Mouse (Mus musculus): ENCODE data around the gene Tango6. TPM values are rescaled to one million over a fixed set of nuclear protein-coding genes. Genes with fewer than 3 reads are reported as not detected.

Tango6 gene
- polyA plus RNA-seq, 1 experiment from 2014 or later: 12.3 TPM

- no peak for ATAC-seq (replicated peaks; ENCODE audit: low FRiP score)
- WGBS: 80% methylated on average over 9 of the region's 9 CpGs
- Histone ChIP-seq H3K4me3 (replicated peaks) (no peak overlapping the region), H3K27me3 (no peaks in the 10 kb centered on the region), H3K9ac (no peak overlapping the region), H3K36me3 (peaks cover 45% of the 10 kb centered on the region), H3K4me2 (no peak overlapping the region), H3K9me3 (replicated peaks) (no peaks in the 10 kb centered on the region), H3K4me1 (0 out of 2 replicates have a peak, but pooled peaks cover 4% of the 10 kb centered on the region), H3K27ac (peak overlapping the region; percentile 82)
Observed at GRCm38 (mm10) chr8:106704199-106704900, 21.5 kb downstream of the Tango6 start.

DNA sequence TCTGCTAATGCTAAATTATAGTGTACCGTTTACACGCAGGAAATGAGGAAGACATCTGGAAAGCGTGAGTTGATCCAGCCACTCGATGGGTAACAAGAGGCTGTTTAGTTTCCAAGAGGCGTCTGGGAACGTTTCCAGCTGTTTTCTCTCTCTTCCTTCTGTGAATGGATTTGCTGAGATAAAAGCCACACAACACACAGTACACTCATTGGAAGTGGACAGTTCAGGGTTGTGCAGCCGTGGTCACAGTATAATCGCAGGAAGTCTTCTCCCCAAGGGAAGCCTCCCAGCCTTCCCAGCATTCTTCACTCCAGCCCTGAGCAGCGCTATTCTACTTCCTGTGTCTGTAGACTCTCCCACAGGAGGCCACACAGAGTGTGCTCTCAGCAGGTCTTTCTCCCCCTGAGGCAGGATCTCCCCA lies 22.0 kb downstream of the Tango6 start:
- H3K9ac ChIP-seq: no peak overlapping the region
- 52% methylated on average over 9 of the region's 9 CpGs for WGBS
- H3K27ac ChIP-seq: peak overlapping the region; percentile 82
- peaks cover 41% of the 10 kb centered on the region for H3K36me3 ChIP-seq
- no peak overlapping the region for H3K4me2 ChIP-seq
- no peaks in the 10 kb centered on the region for H3K9me3 ChIP-seq (replicated peaks)
- H3K4me1 ChIP-seq: 0 out of 2 replicates have a peak, but pooled peaks cover 4% of the 10 kb centered on the region
- no peak overlapping the region for H3K4me3 ChIP-seq (replicated peaks)
- ATAC-seq (replicated peaks; ENCODE audit: low FRiP score): peak; percentile 54
- H3K27me3 ChIP-seq: no peaks in the 10 kb centered on the region

- Histone ChIP-seq H3K9me3 (replicated peaks) (no peaks in the 10 kb centered on the region), H3K9ac (no peak overlapping the region), H3K4me3 (replicated peaks) (no peak overlapping the region), H3K36me3 (peaks cover 32% of the 10 kb centered on the region), H3K27ac (peak overlapping the region; percentile 82), H3K4me2 (no peak overlapping the region), H3K4me1 (0 out of 2 replicates have a peak, but pooled peaks cover 4% of the 10 kb centered on the region), H3K27me3 (no peaks in the 10 kb centered on the region)
- WGBS: 68% methylated on average over 6 of the region's 6 CpGs
- no peak for ATAC-seq (replicated peaks; ENCODE audit: low FRiP score)
Observed at GRCm38 (mm10) chr8:106706194-106706593, 23.3 kb downstream of the Tango6 start.

GRCm38 (mm10) chr8:106710002-106710401 lies 27.1 kb downstream of the Tango6 start:
- Histone ChIP-seq H3K4me1 (0 out of 2 replicates have a peak, but pooled peaks cover 4% of the 10 kb centered on the region), H3K36me3 (peaks cover 14% of the 10 kb centered on the region), H3K4me2 (no peak overlapping the region), H3K27me3 (no peaks in the 10 kb centered on the region), H3K9me3 (replicated peaks) (no peaks in the 10 kb centered on the region), H3K9ac (no peak overlapping the region), H3K4me3 (replicated peaks) (no peak overlapping the region), H3K27ac (no peak overlapping the region)
- no peak for ATAC-seq (replicated peaks; ENCODE audit: low FRiP score)
- WGBS: 94% methylated on average over 2 of the region's 2 CpGs

DNA sequence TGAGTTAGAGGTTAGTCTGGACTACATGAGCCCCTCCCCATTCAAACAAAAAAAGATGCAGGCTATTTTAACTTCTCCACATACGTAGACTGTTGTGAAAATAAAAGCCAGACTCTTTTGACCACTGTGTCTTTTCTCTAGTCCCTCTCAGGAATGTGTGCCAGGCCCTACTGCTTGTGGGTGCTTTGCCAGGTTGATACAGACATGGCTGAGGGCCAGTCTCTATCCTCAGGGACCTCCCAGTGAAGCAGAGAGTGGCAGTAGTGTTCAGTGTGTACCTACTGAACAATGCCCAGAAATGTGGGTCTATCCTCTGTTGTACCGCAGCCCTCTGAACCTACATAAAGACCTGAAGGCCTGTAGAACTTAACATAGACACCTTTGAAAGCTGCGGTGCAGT lies 29.6 kb downstream of the Tango6 start:
- Histone ChIP-seq H3K27me3 (no peaks in the 10 kb centered on the region), H3K27ac (no peak overlapping the region), H3K9ac (no peak overlapping the region), H3K9me3 (replicated peaks) (no peaks in the 10 kb centered on the region), H3K36me3 (peaks cover 10% of the 10 kb centered on the region), H3K4me3 (replicated peaks) (no peak overlapping the region), H3K4me2 (no peak overlapping the region), H3K4me1 (no peaks in the 10 kb centered on the region)
- no peak for ATAC-seq (replicated peaks; ENCODE audit: low FRiP score)
- WGBS: 93% methylated on average over 3 of the region's 3 CpGs

DNA sequence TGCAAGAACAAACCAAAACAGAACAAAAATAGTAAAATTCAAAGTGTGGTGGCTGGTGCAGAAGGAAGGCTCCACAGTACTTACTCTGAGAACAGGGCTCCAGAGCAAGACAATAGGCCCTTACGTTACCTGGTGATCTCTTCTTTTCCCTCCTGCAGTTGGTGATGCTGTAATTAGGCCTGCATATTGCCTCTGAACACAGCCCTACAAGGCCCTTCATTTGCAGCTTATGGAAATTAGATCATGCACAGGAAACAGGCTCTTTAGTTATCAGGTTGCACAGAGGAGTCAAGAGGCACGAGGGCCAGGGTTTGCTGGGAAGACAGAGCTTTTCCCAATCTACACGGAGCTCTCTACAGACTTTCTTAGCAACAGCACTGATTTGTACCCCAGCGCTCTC lies 31.4 kb downstream of the Tango6 start:
- no peak for ATAC-seq (replicated peaks; ENCODE audit: low FRiP score)
- peaks cover 10% of the 10 kb centered on the region for H3K36me3 ChIP-seq
- WGBS: 74% methylated on average over 4 of the region's 4 CpGs

GRCm38 (mm10) chr8:106718091-106718500 lies 35.2 kb downstream of the Tango6 start:
- Histone ChIP-seq H3K4me3 (replicated peaks) (no peak overlapping the region), H3K9me3 (replicated peaks) (no peaks in the 10 kb centered on the region), H3K27ac (no peak overlapping the region), H3K4me2 (peak overlapping the region; percentile 43; the same call in 1 of the 2 replicates), H3K36me3 (peaks cover 12% of the 10 kb centered on the region), H3K9ac (no peak overlapping the region), H3K27me3 (no peaks in the 10 kb centered on the region), H3K4me1 (peaks cover 7% of the 10 kb centered on the region)
- 9% methylated on average over 17 of the region's 17 CpGs for WGBS
- ATAC-seq (replicated peaks; ENCODE audit: low FRiP score): peak; percentile 74

More for the DNA sequence above, 31.4 kb downstream of the Tango6 start:
- Histone ChIP-seq H3K4me2 (no peak overlapping the region), H3K27me3 (no peaks in the 10 kb centered on the region), H3K9me3 (replicated peaks) (no peaks in the 10 kb centered on the region), H3K4me3 (replicated peaks) (no peak overlapping the region), H3K27ac (no peak overlapping the region), H3K9ac (no peak overlapping the region), H3K4me1 (peaks cover 7% of the 10 kb centered on the region; the same call in 1 of the 2 replicates)

DNA sequence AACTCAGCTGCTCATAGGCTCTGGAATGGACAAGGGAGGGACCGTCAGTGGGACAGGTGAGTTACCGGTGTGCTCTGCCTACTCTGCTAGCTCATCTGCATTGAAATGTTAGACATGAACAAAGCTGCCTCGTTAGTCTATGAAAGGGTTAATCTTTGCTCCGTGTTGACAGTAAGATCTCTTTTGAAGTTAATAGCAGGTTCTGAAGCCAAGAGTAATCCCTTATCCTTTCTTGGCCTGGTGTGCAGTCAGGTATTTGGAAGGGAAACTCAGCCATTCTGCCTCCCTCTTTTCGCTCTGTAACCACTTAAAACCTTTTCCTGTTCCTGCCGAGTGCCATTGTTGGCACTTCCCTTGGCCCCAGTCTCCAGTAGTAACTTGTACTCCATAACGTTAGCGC lies 38.1 kb downstream of the Tango6 start:
- H3K4me3 ChIP-seq (replicated peaks): no peak overlapping the region
- H3K4me2 ChIP-seq: no peak overlapping the region
- no peaks in the 10 kb centered on the region for H3K9me3 ChIP-seq (replicated peaks)
- no peak overlapping the region for H3K9ac ChIP-seq
- peaks cover 7% of the 10 kb centered on the region for H3K4me1 ChIP-seq
- H3K36me3 ChIP-seq: peaks cover 25% of the 10 kb centered on the region
- H3K27me3 ChIP-seq: no peaks in the 10 kb centered on the region
- WGBS: 76% methylated on average over 8 of the region's 8 CpGs
- no peak for ATAC-seq (replicated peaks; ENCODE audit: low FRiP score)
- peak overlapping the region; percentile 63 for H3K27ac ChIP-seq

GRCm38 (mm10) chr8:106722453-106722852 lies 39.6 kb downstream of the Tango6 start:
- Histone ChIP-seq H3K9me3 (replicated peaks) (no peaks in the 10 kb centered on the region), H3K4me1 (peaks cover 11% of the 10 kb centered on the region), H3K9ac (no peak overlapping the region), H3K27ac (peak overlapping the region; percentile 76), H3K36me3 (peaks cover 33% of the 10 kb centered on the region), H3K4me3 (replicated peaks) (no peak overlapping the region), H3K27me3 (no peaks in the 10 kb centered on the region), H3K4me2 (no peak overlapping the region)
- WGBS: 49% methylated on average over 6 of the region's 6 CpGs
- ATAC-seq (replicated peaks; ENCODE audit: low FRiP score): no peak

GRCm38 (mm10) chr8:106723921-106724320 lies 41.1 kb downstream of the Tango6 start:
- no peak for ATAC-seq (replicated peaks; ENCODE audit: low FRiP score)
- Histone ChIP-seq H3K27ac (no peak overlapping the region), H3K4me2 (no peak overlapping the region), H3K9me3 (replicated peaks) (no peaks in the 10 kb centered on the region), H3K27me3 (no peaks in the 10 kb centered on the region), H3K4me3 (replicated peaks) (no peak overlapping the region), H3K9ac (no peak overlapping the region), H3K36me3 (peaks cover 33% of the 10 kb centered on the region), H3K4me1 (peaks cover 5% of the 10 kb centered on the region; the same call in 1 of the 2 replicates)
- WGBS: 37% methylated on average over 2 of the region's 2 CpGs

DNA sequence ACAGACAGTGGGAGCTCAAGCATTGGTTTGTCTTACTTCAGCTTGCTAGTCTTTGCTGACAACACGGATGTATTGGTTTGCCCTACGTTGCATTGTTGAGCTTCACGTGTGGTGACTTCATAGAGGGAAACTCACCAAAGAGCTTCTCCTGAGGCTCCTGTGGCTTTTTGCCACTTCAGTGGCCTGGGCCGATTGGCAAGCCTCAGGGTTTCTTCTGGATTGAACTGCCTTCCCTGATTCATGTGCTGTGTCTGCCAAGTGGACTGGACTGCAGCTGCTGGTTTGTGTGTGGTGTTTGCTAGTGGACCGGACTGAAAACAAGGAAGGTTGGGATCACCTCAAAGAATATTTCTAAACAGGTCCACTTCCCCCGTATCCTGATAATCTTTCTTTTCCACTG lies 43.7 kb downstream of the Tango6 start:
- Histone ChIP-seq H3K36me3 (peaks cover 33% of the 10 kb centered on the region), H3K27me3 (no peaks in the 10 kb centered on the region), H3K9me3 (replicated peaks) (no peaks in the 10 kb centered on the region), H3K4me1 (peaks cover 5% of the 10 kb centered on the region; the same call in 1 of the 2 replicates), H3K4me2 (no peak overlapping the region), H3K27ac (no peak overlapping the region), H3K4me3 (replicated peaks) (no peak overlapping the region), H3K9ac (no peak overlapping the region)
- no peak for ATAC-seq (replicated peaks; ENCODE audit: low FRiP score)
- WGBS: 89% methylated on average over 6 of the region's 6 CpGs

GRCm38 (mm10) chr8:106727241-106727835 lies 44.5 kb downstream of the Tango6 start:
- Histone ChIP-seq H3K4me3 (replicated peaks) (no peak overlapping the region), H3K9ac (no peak overlapping the region), H3K9me3 (replicated peaks) (no peaks in the 10 kb centered on the region), H3K27ac (no peak overlapping the region), H3K4me1 (peaks cover 5% of the 10 kb centered on the region; the same call in 1 of the 2 replicates), H3K36me3 (peaks cover 35% of the 10 kb centered on the region), H3K27me3 (no peaks in the 10 kb centered on the region), H3K4me2 (no peak overlapping the region)
- 44% methylated on average over 16 of the region's 16 CpGs for WGBS
- ATAC-seq (replicated peaks; ENCODE audit: low FRiP score): no peak
